Mouse (Mus musculus) hindbrain, embryonic 11.5 days (tissue): ENCODE data around the gene Nfib. TPM values are rescaled to one million over a fixed set of nuclear protein-coding genes. Genes with fewer than 3 reads are reported as not detected.
A peak's percentile ranks its signal among the peaks of the same experiment; 100 is the strongest.

Source experiments
- ATAC-seq: fragments of 200-750 bp; cut with Nextera tagmentation; 2 replicates; pipeline ENCODE4 v1.8.0; 2017; ENCODE audit warnings: mild to moderate bottlenecking, moderate TSS enrichment, moderate library complexity; ENCODE audit not compliant: low FRiP score
- DNase-seq: peaks from one replicate; pipeline ENCODE4 v3.0.0-alpha.2; 2015; ENCODE audit warnings: low spot score
- H3K27ac ChIP-seq: fragments of 300-500 bp; sonication (generic); 2 replicates; pipeline ENCODE4 v1.5.1; 2014; ENCODE audit warnings: mild to moderate bottlenecking, low read depth, low read length
- H3K27me3 ChIP-seq: fragments of 300-500 bp; sonication (generic); 2 replicates; pipeline ENCODE4 v1.6.1; 2014; ENCODE audit warnings: mild to moderate bottlenecking, low read length, moderate library complexity, mixed read lengths; ENCODE audit not compliant: control insufficient read depth, insufficient read depth
- H3K36me3 ChIP-seq: fragments of 300-500 bp; sonication (generic); 2 replicates; pipeline ENCODE4 v1.6.1; 2014; ENCODE audit warnings: mild to moderate bottlenecking, low read length, moderate library complexity, mixed read lengths; ENCODE audit not compliant: control insufficient read depth, insufficient read depth
- H3K4me1 ChIP-seq: fragments of 300-500 bp; sonication (generic); replicated peaks from 2 replicates; pipeline ENCODE4 v1.6.1; 2014; ENCODE audit warnings: low read length, mixed read lengths; ENCODE audit not compliant: control insufficient read depth, insufficient read depth
- H3K4me2 ChIP-seq: fragments of 300-500 bp; sonication (generic); replicated peaks from 2 replicates; pipeline ENCODE4 v1.6.1; 2014; ENCODE audit warnings: mild to moderate bottlenecking, low read depth, low read length
- H3K4me3 ChIP-seq: fragments of 300-500 bp; sonication (generic); 2 replicates; pipeline ENCODE4 v1.5.1; 2014; ENCODE audit warnings: low read depth, low read length
- H3K9ac ChIP-seq: fragments of 300-500 bp; sonication (generic); 2 replicates; pipeline ENCODE4 v1.6.1; 2014; ENCODE audit warnings: low read depth, low read length
- H3K9me3 ChIP-seq: fragments of 300-500 bp; sonication (generic); 2 replicates; pipeline ENCODE4 v1.6.1; 2016; ENCODE audit warnings: low read length; ENCODE audit not compliant: control insufficient read depth
- WGBS: fragments of 180-500 bp; shearing (Covaris S2); extraction: QIAGEN DNeasy Blood & Tissue Kit; methylation state at CpG from one replicate; pipeline ENCODE4 v1.1.7; 2014; 5-methylcytosine and 5-hydroxymethylcytosine counted together
- polyA plus RNA-seq: library from polyadenylated mRNA; unstranded; fragments of >200 nt; fragmentation: Nextera tagmentation; extraction: Ambion mirVana; gene quantifications from 2 replicates; pipeline ENCODE4 v1.2.1, GENCODE M21; 2014

Nfib gene
- polyA plus RNA-seq, 1 experiment from 2014 or later = 38.6 TPM

- Histone ChIP-seq H3K4me3 (no peak overlapping the region), H3K27ac (peak overlapping the region; percentile 76), H3K4me1 (peaks cover 13% of the 10 kb centered on the region), H3K9me3 (no peaks in the 10 kb centered on the region), H3K27me3 (peaks cover 27% of the 10 kb centered on the region), H3K4me2 (no peak overlapping the region; the same call in 1 of the 2 replicates), H3K36me3 (no peaks in the 10 kb centered on the region), H3K9ac (no peak overlapping the region; the same call in 1 of the 2 replicates)
- ATAC-seq (peak; percentile 55), DNase-seq (peak; percentile 38)
- WGBS = 6% methylated on average over 11 of the region's 11 CpGs
These were observed 172.9 kb downstream of the Nfib start for GRCm38 (mm10) chr4:82532443-82533191.

GRCm38 (mm10) chr4:82531977-82532376 is 173.6 kb downstream of the Nfib start:
- DNase-seq (no peak), ATAC-seq (peak; percentile 50; the same call in 1 of the 2 replicates)
- H3K4me2 ChIP-seq = no peak overlapping the region
- H3K9ac ChIP-seq = no peak overlapping the region
- H3K4me1 ChIP-seq = peaks cover 7% of the 10 kb centered on the region; the same call in 1 of the 2 replicates
- H3K36me3 ChIP-seq = no peaks in the 10 kb centered on the region
- no peaks in the 10 kb centered on the region for H3K9me3 ChIP-seq
- 44% methylated on average over 5 of the region's 5 CpGs for WGBS
- no peak overlapping the region for H3K4me3 ChIP-seq
- H3K27ac ChIP-seq = no peak overlapping the region
- H3K27me3 ChIP-seq = peaks cover 24% of the 10 kb centered on the region

GRCm38 (mm10) chr4:82530875-82531353 is 174.6 kb downstream of the Nfib start:
- H3K4me1 ChIP-seq = peaks cover 2% of the 10 kb centered on the region; the same call in 1 of the 2 replicates
- H3K9me3 ChIP-seq = no peaks in the 10 kb centered on the region
- H3K4me3 ChIP-seq = no peak overlapping the region
- no peak for DNase-seq
- no peak overlapping the region for H3K4me2 ChIP-seq
- 48% methylated on average over 3 of the region's 3 CpGs for WGBS
- H3K9ac ChIP-seq = no peak overlapping the region
- no peak overlapping the region for H3K27ac ChIP-seq
- ATAC-seq = no peak
- H3K27me3 ChIP-seq = peaks cover 16% of the 10 kb centered on the region
- no peaks in the 10 kb centered on the region for H3K36me3 ChIP-seq

DNA sequence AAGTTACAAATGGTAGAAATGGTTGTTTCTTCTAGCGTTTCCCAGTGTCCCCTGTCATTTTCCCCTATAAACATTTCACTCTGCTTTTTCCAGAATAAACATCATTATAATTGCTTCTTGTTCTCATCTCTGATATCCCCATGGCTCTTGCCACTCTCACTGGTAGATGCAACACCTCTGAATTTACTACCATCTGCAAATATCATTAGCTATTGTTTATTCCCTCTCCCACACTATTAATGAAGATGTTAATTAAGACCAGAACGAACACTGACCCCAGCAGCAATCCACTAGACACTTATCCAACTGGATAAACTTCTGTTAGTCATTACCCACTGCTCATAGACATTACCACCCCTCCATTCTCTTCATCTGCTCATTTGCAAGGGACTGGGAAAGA is 176.6 kb downstream of the Nfib start:
- peaks cover 1% of the 10 kb centered on the region; the same call in 1 of the 2 replicates for H3K27me3 ChIP-seq
- no peak for DNase-seq
- H3K9ac ChIP-seq = no peak overlapping the region
- no peaks in the 10 kb centered on the region for H3K9me3 ChIP-seq
- no peak overlapping the region for H3K4me3 ChIP-seq
- H3K4me1 ChIP-seq = peaks cover 2% of the 10 kb centered on the region; the same call in 1 of the 2 replicates
- ATAC-seq = no peak
- H3K36me3 ChIP-seq = no peaks in the 10 kb centered on the region
- WGBS = 70% methylated on average over 2 of the region's 2 CpGs
- no peak overlapping the region for H3K4me2 ChIP-seq
- H3K27ac ChIP-seq = no peak overlapping the region

GRCm38 (mm10) chr4:82519935-82520334 is 185.6 kb downstream of the Nfib start:
- no peaks in the 10 kb centered on the region for H3K27me3 ChIP-seq
- WGBS = 92% methylated on average over 4 of the region's 4 CpGs
- H3K9ac ChIP-seq = no peak overlapping the region
- no peak overlapping the region for H3K4me2 ChIP-seq
- no peak overlapping the region for H3K4me3 ChIP-seq
- no peak for ATAC-seq
- H3K27ac ChIP-seq = no peak overlapping the region
- no peak for DNase-seq
- H3K4me1 ChIP-seq = no peaks in the 10 kb centered on the region
- no peaks in the 10 kb centered on the region for H3K36me3 ChIP-seq
- no peaks in the 10 kb centered on the region for H3K9me3 ChIP-seq

- ATAC-seq (no peak), DNase-seq (no peak)
- Histone ChIP-seq H3K9ac (no peak overlapping the region), H3K4me3 (no peak overlapping the region), H3K4me1 (no peaks in the 10 kb centered on the region), H3K27me3 (no peaks in the 10 kb centered on the region), H3K9me3 (no peaks in the 10 kb centered on the region), H3K4me2 (no peak overlapping the region), H3K36me3 (no peaks in the 10 kb centered on the region), H3K27ac (no peak overlapping the region)
- 74% methylated on average over 1 of the region's 1 CpGs for WGBS
These were observed 187.4 kb downstream of the Nfib start for GRCm38 (mm10) chr4:82518132-82518531.

- no peaks in the 10 kb centered on the region for H3K9me3 ChIP-seq
- H3K36me3 ChIP-seq = no peaks in the 10 kb centered on the region
These were observed 188.2 kb downstream of the Nfib start for GRCm38 (mm10) chr4:82517311-82517710.

GRCm38 (mm10) chr4:82516211-82516795 is 189.2 kb downstream of the Nfib start:
- no peaks in the 10 kb centered on the region for H3K9me3 ChIP-seq
- H3K4me3 ChIP-seq = no peak overlapping the region
- ATAC-seq (no peak), DNase-seq (no peak)
- H3K4me2 ChIP-seq = no peak overlapping the region
- H3K27me3 ChIP-seq = no peaks in the 10 kb centered on the region
- 88% methylated on average over 6 of the region's 6 CpGs for WGBS
- no peaks in the 10 kb centered on the region for H3K36me3 ChIP-seq
- no peak overlapping the region for H3K9ac ChIP-seq
- H3K4me1 ChIP-seq = peaks cover 2% of the 10 kb centered on the region; the same call in 1 of the 2 replicates
- no peak overlapping the region for H3K27ac ChIP-seq

More at GRCm38 (mm10) chr4:82517311-82517710, 188.2 kb downstream of the Nfib start:
- no peak overlapping the region for H3K27ac ChIP-seq
- H3K4me3 ChIP-seq = no peak overlapping the region
- no peak overlapping the region for H3K9ac ChIP-seq
- WGBS = 85% methylated on average over 7 of the region's 7 CpGs
- H3K4me2 ChIP-seq = no peak overlapping the region
- ATAC-seq (no peak), DNase-seq (no peak)
- H3K27me3 ChIP-seq = no peaks in the 10 kb centered on the region
- H3K4me1 ChIP-seq = no peaks in the 10 kb centered on the region
